Mouse (Mus musculus) MEL (cell line): ENCODE data around the gene Lix1l.

Experiments used
- CHD2 ChIP-seq: IDR thresholded peaks from 2 replicates; pipeline ENCODE4 v1.6.1; 2011; ENCODE audit warnings: low read length, improper control_type of control experiment
- CTCF ChIP-seq, 3 experiments: IDR thresholded peaks in 2 of 3; conservative IDR thresholded peaks in 1 of 3; 2 replicates each; pipeline ENCODE4 v1.5.1; 2011 to 2012; ENCODE audit warnings: low read length in 3 of 3, low read depth in 2 of 3, mild to moderate bottlenecking in 2 of 3, improper control_type of control experiment in 1 of 3, inconsistent platforms in 1 of 3, mixed read lengths in 1 of 3, moderate library complexity in 1 of 3; ENCODE audit not compliant: control insufficient read depth in 1 of 3, insufficient read depth in 1 of 3, poor library complexity in 1 of 3, severe bottlenecking in 1 of 3
- ELF1 ChIP-seq: IDR thresholded peaks from 2 replicates; pipeline ENCODE4 v1.6.1; 2014; ENCODE audit warnings: low read depth, mild to moderate bottlenecking, inconsistent platforms, low read length, improper control_type of control experiment, moderate library complexity
- NRF1 ChIP-seq: IDR thresholded peaks from 2 replicates; pipeline ENCODE4 v1.6.1; 2014; ENCODE audit warnings: low read depth, mild to moderate bottlenecking, inconsistent platforms, low read length, improper control_type of control experiment, moderate library complexity; ENCODE audit not compliant: poor library complexity, insufficient read depth, severe bottlenecking
- POLR2A ChIP-seq, 2 experiments: IDR thresholded peaks; 2 replicates each; pipeline ENCODE4 v1.6.1; 2011 to 2012; ENCODE audit warnings: low read length in 2 of 2, mild to moderate bottlenecking in 2 of 2, control low read depth in 1 of 2, improper control_type of control experiment in 1 of 2, low read depth in 1 of 2, moderate library complexity in 1 of 2; ENCODE audit not compliant: control insufficient read depth in 1 of 2, insufficient read depth in 1 of 2, poor library complexity in 1 of 2
- TAL1 ChIP-seq: IDR thresholded peaks from 2 replicates; pipeline ENCODE4 v1.6.1; 2012; ENCODE audit warnings: mild to moderate bottlenecking, inconsistent platforms, low read length, moderate library complexity, mixed read lengths
- USF1 ChIP-seq: IDR thresholded peaks from 2 replicates; pipeline ENCODE4 v1.6.1; 2014; ENCODE audit warnings: low read depth, mild to moderate bottlenecking, inconsistent platforms, low read length, improper control_type of control experiment, moderate library complexity
- USF2 ChIP-seq, 2 experiments: IDR thresholded peaks; 2 replicates each; pipeline ENCODE4 v1.6.1; 2011 to 2012; ENCODE audit warnings: improper control_type of control experiment in 2 of 2, low read length in 2 of 2, borderline replicate concordance in 1 of 2, inconsistent platforms in 1 of 2, low read depth in 1 of 2, mild to moderate bottlenecking in 1 of 2; ENCODE audit not compliant: insufficient read depth in 1 of 2

GRCm38 (mm10) chr3:96554251-96554650 lies 46.7 kb upstream of the Lix1l start:
- TF ChIP-seq ELF1 (no peak), CTCF (IDR thresholded peaks at IDR 0.05 in 2 of 3, conservative IDR thresholded peaks at IDR 0.05 in 1 of 3; ENCODE audit: control insufficient read depth in 1 of 3, insufficient read depth in 1 of 3, low read depth in 2 of 3, low read length in 3 of 3, poor library complexity in 1 of 3, severe bottlenecking in 1 of 3) (no peak), POLR2A (IDR thresholded peaks at IDR 0.05; ENCODE audit: control insufficient read depth in 1 of 2, insufficient read depth in 1 of 2, low read depth in 1 of 2, low read length in 2 of 2, poor library complexity in 1 of 2) (no peak), USF2 (IDR thresholded peaks at IDR 0.05; ENCODE audit: borderline replicate concordance in 1 of 2, insufficient read depth in 1 of 2, low read depth in 1 of 2, low read length in 2 of 2) (no peak), TAL1 (no peak), USF1 (no peak), NRF1 (no peak), CHD2 (no peak)
